Mouse (Mus musculus) retina, embryonic 14.5 days (tissue): ENCODE data around the gene Rad52.
A peak's percentile ranks its signal among the peaks of the same experiment; 100 is the strongest.

Experiments used
- DNase-seq: peaks from one replicate; pipeline ENCODE4 v3.0.0-alpha.2; 2015; ENCODE audit warnings: low spot score

The Rad52 gene

DNA sequence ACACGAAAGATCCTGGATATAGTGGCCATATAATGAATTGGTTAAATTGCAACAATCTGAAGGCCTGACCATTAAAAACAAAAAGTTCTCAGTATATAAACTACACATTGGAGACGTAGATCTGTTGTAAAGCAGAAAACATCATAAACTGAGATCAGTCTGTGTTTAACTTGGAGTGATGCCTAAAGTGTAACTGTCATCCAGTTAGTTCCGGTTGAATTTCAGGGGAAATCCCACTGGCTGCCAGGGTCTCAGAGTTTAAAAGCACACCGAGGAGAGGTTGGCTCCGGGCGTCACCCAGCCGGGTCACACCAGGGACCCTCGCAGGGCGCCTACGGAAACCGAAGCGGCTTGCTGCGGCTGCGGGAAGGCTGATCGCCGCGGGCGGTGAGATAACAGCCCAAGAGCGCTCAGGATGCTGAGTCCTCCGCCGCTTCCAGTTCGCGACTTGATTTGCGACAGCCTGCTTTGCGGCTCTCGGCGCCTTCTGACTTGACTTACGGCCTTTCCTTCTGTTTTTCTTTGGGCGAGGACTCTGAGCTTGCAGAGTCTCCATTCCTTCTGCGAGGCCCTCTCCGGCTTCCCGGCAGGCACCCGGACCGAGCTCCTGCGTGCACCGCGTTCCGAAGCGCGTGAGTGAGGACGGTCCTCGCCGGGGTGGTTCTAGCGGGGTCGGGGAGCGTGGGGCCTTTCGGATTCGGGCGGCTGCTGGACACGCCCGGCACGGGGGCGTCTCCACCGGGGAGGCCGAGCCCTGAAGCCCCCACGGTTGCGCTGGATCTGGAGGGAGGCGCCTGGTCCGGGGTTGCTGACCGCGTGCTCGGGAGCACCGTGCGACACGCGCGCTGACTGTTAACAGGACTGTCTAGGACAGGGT, at the start of gene Rad52:
Rad52 (plus strand) TSS at position 495 of the 877 bp plus-strand sequence.
- DNase-seq, result peak; percentile 93

DNA sequence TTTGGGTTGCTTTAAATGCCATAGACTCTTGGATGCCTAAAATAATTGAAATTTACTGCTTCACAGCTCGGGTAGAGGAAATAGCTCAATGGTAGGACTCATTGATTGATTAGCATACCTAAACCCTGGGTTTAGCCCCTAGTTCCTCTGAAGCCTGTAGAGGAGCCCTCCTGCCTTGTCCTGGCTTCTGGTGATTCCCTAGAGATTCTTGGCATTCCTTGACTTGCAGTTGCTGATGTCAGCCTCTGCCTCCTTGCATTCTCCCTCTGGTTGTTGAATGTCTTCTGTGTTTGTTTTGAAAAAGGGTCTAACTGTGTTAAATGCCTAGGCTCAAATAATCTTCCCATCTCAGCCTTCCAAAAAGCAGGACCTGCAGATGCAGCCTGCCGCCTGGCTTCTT, 48.3 kb upstream of the Rad52 start:
- no peak for DNase-seq

- DNase-seq, result no peak
Measured at GRCm38 (mm10) chr6:119855471-119855870, 47.0 kb upstream of the Rad52 start.

GRCm38 (mm10) chr6:119860236-119860635, 42.3 kb upstream of the Rad52 start:
- DNase-seq, result no peak

DNA sequence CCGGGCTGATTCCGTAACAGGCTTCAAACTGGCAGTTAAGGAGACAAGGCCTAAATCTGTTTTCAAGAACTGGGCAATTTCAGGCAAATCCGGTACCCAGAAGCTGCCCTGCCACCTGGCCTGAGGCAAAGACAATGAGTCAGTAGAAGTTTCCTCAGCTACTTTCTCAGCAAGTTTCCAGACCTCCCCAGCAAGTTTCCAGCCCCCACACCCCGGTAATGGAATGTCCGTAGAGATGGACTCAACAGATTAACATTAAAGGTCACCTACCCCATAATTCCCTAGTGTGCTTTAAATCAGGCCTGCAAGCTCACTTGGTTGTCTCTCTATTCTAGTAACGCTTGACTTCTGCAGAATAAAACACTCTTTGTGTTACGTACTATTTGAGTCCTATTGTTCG, 41.0 kb upstream of the Rad52 start:
- no peak for DNase-seq

- DNase-seq, result no peak
Measured at GRCm38 (mm10) chr6:119864341-119865034, 38.0 kb upstream of the Rad52 start.

- no peak for DNase-seq
Measured at GRCm38 (mm10) chr6:119883151-119883550, 19.3 kb upstream of the Rad52 start.

DNA sequence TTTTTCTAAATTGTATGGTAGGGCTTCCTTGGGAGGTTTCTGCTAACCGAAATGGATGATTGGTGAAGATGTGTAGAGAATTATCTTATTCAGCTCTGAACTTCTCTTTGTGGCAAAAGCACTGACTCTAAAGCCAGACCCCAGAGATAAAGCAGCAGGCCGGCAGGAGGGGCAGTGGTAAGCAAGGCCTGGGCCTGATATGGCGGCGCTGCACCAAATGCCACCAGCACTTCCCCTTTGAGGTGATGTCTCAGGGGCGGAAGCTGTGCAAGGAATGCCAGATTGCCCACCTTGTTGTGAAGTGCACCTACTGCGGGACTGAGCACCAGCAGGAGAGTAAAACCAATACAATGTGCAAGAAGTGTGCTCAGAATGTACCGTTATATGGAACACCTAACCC, 9.8 kb upstream of the Rad52 start:
- no peak for DNase-seq

- DNase-seq, result peak; percentile 40
Measured at GRCm38 (mm10) chr6:119903081-119903789, 737 bp downstream of the Rad52 start.

- no peak for DNase-seq
Measured at GRCm38 (mm10) chr6:119905461-119905860, 3.0 kb downstream of the Rad52 start.

DNA sequence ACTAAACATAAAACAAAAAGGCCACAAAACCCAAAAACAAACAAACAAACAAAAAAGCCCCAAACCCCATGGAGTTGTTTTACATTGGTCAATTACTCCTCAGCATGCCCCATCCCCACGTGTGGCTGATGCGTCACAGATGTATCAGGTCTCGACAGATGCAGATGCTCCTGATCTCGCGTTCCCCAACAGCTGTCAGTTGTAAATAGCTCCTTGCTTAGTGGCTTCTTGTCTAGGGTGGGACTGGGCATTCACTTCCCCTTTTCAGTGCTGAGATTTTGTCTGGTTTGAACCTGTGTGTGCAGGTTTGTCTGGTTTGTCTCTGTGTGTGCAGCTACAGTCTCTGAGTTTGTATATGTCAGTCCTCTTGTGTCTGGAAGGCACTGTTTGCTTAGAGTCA, 9.5 kb downstream of the Rad52 start:
- no peak for DNase-seq

DNA sequence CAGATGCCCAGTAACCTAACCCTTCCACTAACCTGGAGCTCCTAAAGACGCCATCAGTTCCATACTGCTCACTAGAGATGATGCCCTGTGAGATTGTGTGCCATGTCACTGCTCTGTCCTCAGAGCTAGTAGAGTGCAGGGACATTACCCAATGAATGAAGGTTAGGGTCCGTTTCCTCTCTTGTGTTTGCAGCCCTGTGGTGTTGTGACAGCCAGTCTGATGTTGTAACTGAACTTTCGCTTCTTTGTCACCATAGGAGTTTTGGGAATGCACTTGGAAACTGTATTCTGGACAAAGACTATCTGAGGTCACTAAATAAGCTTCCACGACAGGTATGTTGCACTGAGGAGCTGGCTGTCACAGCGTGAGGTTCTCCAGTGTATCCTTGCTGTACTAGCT, 13.2 kb downstream of the Rad52 start:
- no peak for DNase-seq

DNA sequence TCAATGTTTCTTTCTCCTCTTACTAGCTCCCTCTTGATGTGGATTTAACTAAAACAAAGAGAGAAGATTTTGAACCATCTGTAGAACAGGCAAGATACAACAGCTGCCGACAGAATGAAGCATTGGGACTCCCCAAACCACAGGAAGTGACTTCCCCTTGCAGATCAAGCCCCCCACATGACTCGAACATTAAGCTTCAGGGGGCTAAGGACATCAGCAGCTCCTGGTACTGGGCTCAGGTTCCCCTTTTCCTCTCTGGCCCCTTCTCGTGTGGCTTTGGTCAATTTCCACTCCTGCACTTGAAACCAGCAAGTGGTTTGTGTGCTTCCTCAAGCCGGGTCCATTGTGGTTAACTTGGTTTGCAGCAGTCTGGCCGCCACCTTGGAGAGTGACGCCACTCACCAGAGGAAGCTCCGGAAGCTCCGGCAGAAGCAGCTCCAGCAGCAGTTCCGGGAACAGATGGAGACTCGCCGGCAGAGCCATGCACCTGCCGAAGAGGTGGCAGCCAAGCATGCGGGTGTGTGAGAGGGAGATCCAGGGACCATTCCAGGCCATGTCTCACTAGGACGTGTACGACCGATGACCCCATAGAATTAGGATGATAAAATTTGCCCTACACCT, 16.2 kb downstream of the Rad52 start:
- DNase-seq, result no peak

DNA sequence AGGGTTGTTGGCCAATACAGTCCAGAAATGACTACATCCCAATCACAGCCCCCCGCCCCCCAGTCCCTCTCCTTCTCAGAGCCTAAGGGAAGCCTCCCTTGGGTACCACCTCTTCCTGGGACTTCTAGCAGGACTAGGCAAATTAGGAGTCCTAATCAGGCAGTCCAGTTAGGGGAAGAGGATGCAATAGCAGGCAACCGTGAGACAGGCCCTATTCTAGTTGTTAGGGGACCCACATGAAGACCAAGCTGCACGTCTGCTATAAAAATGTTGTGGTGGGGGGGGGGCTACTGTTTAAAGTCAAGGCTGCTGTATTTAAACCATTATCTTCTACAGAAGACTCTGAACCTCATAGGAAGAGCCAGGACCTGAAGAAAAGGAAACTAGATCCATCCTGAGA, 19.6 kb downstream of the Rad52 start:
- no peak for DNase-seq

DNA sequence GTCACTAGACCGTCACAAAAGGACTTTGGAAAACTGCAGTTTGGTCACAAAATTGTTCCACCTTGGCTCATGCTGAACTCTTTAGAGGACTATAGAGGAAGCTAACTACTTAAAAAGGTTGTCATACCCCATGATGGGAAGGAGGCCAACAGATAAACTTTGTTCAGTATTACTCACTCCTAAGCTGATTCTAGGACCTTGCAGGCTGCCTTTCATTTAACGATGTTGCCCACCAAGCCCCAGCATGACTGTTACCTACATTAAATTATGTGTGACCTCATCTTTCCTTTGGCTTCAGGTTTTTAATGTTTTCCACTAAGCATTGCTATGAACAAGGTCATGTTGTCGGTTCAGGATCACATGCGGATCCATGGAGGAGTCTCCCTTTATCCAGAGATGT, 20.0 kb downstream of the Rad52 start:
- DNase-seq, result no peak

GRCm38 (mm10) chr6:119924235-119925005, 21.9 kb downstream of the Rad52 start:
- DNase-seq, result peak; percentile 46
